Comparison of ENCODE assay signal across 8 mouse cellular contexts in the genomic region with DNA sequence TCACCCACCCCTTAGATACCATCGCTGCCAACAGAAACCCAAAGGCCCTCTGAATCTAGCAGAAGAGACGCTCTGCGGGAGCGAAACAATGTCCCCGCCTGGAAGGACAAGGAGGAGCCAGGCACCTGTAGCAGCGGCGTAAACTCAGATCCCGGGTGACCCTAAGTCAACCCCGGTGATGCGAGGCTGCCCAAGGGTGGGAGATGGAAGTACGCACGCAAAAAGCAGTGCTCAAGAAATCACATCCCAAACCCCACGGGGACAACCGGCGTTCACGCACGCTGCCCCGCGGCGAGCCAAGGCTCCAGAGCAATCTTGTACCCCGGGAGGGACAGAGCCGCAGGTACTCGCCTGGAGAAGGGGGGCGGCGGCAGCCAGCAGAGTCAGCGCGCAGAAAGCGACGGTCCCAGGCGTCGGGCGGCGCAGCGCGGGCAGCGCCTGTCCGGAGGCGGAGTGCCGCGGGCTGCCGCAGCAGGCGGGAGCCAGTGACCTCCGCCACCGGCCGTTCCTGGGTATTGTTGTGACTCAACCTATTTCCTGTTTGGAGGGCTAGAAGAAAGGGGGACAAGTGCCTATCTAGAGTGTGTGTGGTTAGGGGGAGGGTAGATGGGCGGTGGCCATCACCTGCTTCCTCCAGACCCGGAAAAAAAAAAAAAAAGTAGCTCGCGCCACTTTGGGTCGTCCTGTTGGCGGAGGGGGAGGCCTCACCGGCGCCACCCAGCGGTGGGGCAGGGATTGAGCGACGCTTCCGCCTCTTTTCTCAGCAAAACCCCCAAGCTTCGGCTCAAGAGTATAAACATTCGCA. TPM values are rescaled to one million over a fixed set of nuclear protein-coding genes. Genes with fewer than 3 reads are reported as not detected.
A peak's percentile ranks its signal among the peaks of the same experiment; 100 is the strongest.
DNase-seq lines count a peak whose midpoint lies in the region; ATAC-seq and TF ChIP-seq lines count a peak whose summit lies in the region.

TSS of gene Tjp2 (minus strand) at position 531 of the 805 bp plus-strand sequence.

- no peaks in the 10 kb centered on the region for H3K36me3 ChIP-seq in hindbrain, embryonic 13.5 days

- H3K9me3 ChIP-seq in hindbrain, embryonic 13.5 days: no peaks in the 10 kb centered on the region

- TF ChIP-seq CTCF in cerebellum, adult 2 months (IDR thresholded peaks at IDR 0.05; ENCODE audit: borderline replicate concordance, insufficient read depth, low read depth, low read length): peak; percentile 45
- peak; percentile 84 for TF ChIP-seq CTCF in left cerebral cortex, adult 2 months (IDR thresholded peaks at IDR 0.05)

- peak; percentile 59 for ATAC-seq in hindbrain, embryonic 13.5 days (ENCODE audit: low FRiP score)

- WGBS in cerebellum, adult 2 months: under 1% methylated on average over 59 of the region's 59 CpGs
- under 1% methylated on average over 59 of the region's 59 CpGs for WGBS in hindbrain, embryonic 13.5 days

- no peak for TF ChIP-seq POLR2A in cerebellum, adult 2 months (IDR thresholded peaks at IDR 0.05; ENCODE audit: borderline replicate concordance, insufficient read depth, low read length)

- H3K9ac ChIP-seq in hindbrain, embryonic 13.5 days: peak within 1 kb of the TSS; percentile 68

- H3K27me3 ChIP-seq in cerebellum, adult 2 months (ENCODE audit: control insufficient read depth, insufficient read depth, low read length): no peaks in the 10 kb centered on the region
- H3K27me3 ChIP-seq in hindbrain, embryonic 13.5 days: peaks cover 48% of the 10 kb centered on the region

- H3K27ac ChIP-seq in cerebellum, adult 2 months (ENCODE audit: insufficient read depth, low read length): no peak within 1 kb of the TSS
- H3K27ac ChIP-seq in hindbrain, embryonic 13.5 days: peak within 1 kb of the TSS; percentile 23; the same call in 1 of the 2 replicates
- peak within 1 kb of the TSS; percentile 87 for H3K27ac ChIP-seq in left cerebral cortex, adult 2 months

- DNase-seq in T-cell, adult 2 months (ENCODE audit: low spot score): peak; percentile 46
- peak; percentile 14 to 25 for DNase-seq in cerebellum, adult 2 months
- DNase-seq in gastrocnemius, adult 18-20 months (ENCODE audit: low spot score): peak; percentile 34
- DNase-seq in left cerebral cortex, adult 2 months (ENCODE audit: extremely low spot score in 1 of 2, low spot score in 2 of 2): peak; percentile 18 to 43
- peak; percentile 83 to 90 for DNase-seq in lung, postnatal 4 days
- DNase-seq in retina, postnatal 1 day: peak; percentile 74
- DNase-seq in urinary bladder, postnatal 36 days (ENCODE audit: low spot score in 2 of 2): peak; percentile 70 to 80

- H3K4me1 ChIP-seq in cerebellum, adult 2 months (ENCODE audit: control insufficient read depth, insufficient read depth, low read length): no peaks in the 10 kb centered on the region
- H3K4me1 ChIP-seq in hindbrain, embryonic 13.5 days (replicated peaks): peaks cover 16% of the 10 kb centered on the region

- intact Hi-C loops in left cerebral cortex, adult 2 months (cut with DNase I): loop anchor here (2.0 kb wide), 3 partner anchors 40 to 72 kb away; no protein-coding TSS in a partner anchor

- H3K4me3 ChIP-seq in cerebellum, adult 2 months (replicated peaks; ENCODE audit: insufficient read depth, low read depth, low read length): peak within 1 kb of the TSS; percentile 42
- H3K4me3 ChIP-seq in hindbrain, embryonic 13.5 days: peak within 1 kb of the TSS; percentile 49
- peak within 1 kb of the TSS; percentile 63 for H3K4me3 ChIP-seq in left cerebral cortex, adult 2 months

- H3K4me2 ChIP-seq in hindbrain, embryonic 13.5 days: peak within 1 kb of the TSS; percentile 79

RNA-seq across cellular contexts. Expression of gene Tjp2, which starts in this region (rescaled TPM):
- 26.5 and 27.7 TPM in 2 replicates for polyA plus RNA-seq in cerebellum, adult 2 months (2012; rRNA removed)
- 1 to 10 TPM; 2.9 to 5.2 TPM for total RNA-seq in gastrocnemius, adult 18-20 months (2021)
- 12.1 and 12.4 TPM in 2 replicates for polyA plus RNA-seq in hindbrain, embryonic 13.5 days (2015; fragmentation: Nextera tagmentation; extraction: Ambion mirVana)
- total RNA-seq in left cerebral cortex, adult 2 months (2021): 10 to 100 TPM; 16.5 to 19.1 TPM

Comparison
In these comparisons a context has a peak if more than half of its experiments do, and no peak if none do; other contexts are left out.
1. DNase-seq: peak in every context shown above with its lines; median percentile 86 in lung, postnatal 4 days; 75 in urinary bladder, postnatal 36 days; 74 in retina, postnatal 1 day; 46 in T-cell, adult 2 months; 34 in gastrocnemius, adult 18-20 months; 30 in left cerebral cortex, adult 2 months; 20 in cerebellum, adult 2 months.